Mouse (Mus musculus) hindbrain, embryonic 15.5 days (tissue): ENCODE measurements at regions not wholly inside any gene's neighbourhood (a gene's known extent, or its start where the extent isn't known, plus 50 kb on each side); places are given as distances from the start of the nearest gene placed in this dataset.

Experiments
- ATAC-seq: fragments of 200-750 bp; cut with Nextera tagmentation; 2 replicates; pipeline ENCODE4 v1.8.0; 2017; ENCODE audit warnings: low read depth, moderate number of reproducible peaks, moderate TSS enrichment; ENCODE audit not compliant: low FRiP score
- H3K27ac ChIP-seq: fragments of 300-500 bp; sonication (generic); replicated peaks from 2 replicates; pipeline ENCODE4 v1.5.1; 2015; ENCODE audit warnings: mild to moderate bottlenecking, inconsistent platforms
- H3K27me3 ChIP-seq: fragments of 300-500 bp; sonication (generic); 2 replicates; pipeline ENCODE4 v1.6.1; 2015; ENCODE audit warnings: control low read depth, inconsistent platforms
- H3K36me3 ChIP-seq: fragments of 300-500 bp; sonication (generic); 2 replicates; pipeline ENCODE4 v1.6.1; 2015; ENCODE audit warnings: control low read depth, inconsistent platforms
- H3K4me1 ChIP-seq: fragments of 300-500 bp; sonication (generic); replicated peaks from 2 replicates; pipeline ENCODE4 v1.6.1; 2015; ENCODE audit warnings: control low read depth, inconsistent platforms
- H3K4me2 ChIP-seq: fragments of 300-500 bp; sonication (generic); 2 replicates; pipeline ENCODE4 v1.6.1; 2015; ENCODE audit warnings: moderate library complexity, mild to moderate bottlenecking, inconsistent platforms
- H3K4me3 ChIP-seq: fragments of 300-500 bp; sonication (generic); 2 replicates; pipeline ENCODE4 v1.5.1; 2015; ENCODE audit warnings: mild to moderate bottlenecking, inconsistent platforms
- H3K9ac ChIP-seq: fragments of 300-500 bp; sonication (generic); 2 replicates; pipeline ENCODE4 v1.6.1; 2015; ENCODE audit warnings: inconsistent platforms
- H3K9me3 ChIP-seq: fragments of 300-500 bp; sonication (generic); 2 replicates; pipeline ENCODE4 v1.6.1; 2016; ENCODE audit warnings: control low read depth, inconsistent platforms
- WGBS: fragments of 180-500 bp; shearing (Covaris S2); methylation state at CpG from one replicate; pipeline ENCODE4 v1.1.7; 2015; 5-methylcytosine and 5-hydroxymethylcytosine counted together

- 51% methylated on average over 2 of the region's 2 CpGs for WGBS
- H3K4me2 ChIP-seq, result no peak overlapping the region
- no peaks in the 10 kb centered on the region for H3K27me3 ChIP-seq
- no peak overlapping the region for H3K4me3 ChIP-seq
- no peak overlapping the region for H3K27ac ChIP-seq
- no peak overlapping the region for H3K9ac ChIP-seq
- no peaks in the 10 kb centered on the region for H3K36me3 ChIP-seq
- H3K4me1 ChIP-seq, result no peaks in the 10 kb centered on the region
- H3K9me3 ChIP-seq, result no peaks in the 10 kb centered on the region
- no peak for ATAC-seq
These were observed 315.5 kb upstream of the Nrp1 start for GRCm38 (mm10) chr8:128042877-128043276.

- H3K4me3 ChIP-seq, result no peak overlapping the region
- no peak for ATAC-seq
- H3K27ac ChIP-seq, result no peak overlapping the region
- no peaks in the 10 kb centered on the region for H3K27me3 ChIP-seq
- no peaks in the 10 kb centered on the region for H3K36me3 ChIP-seq
- 65% methylated on average over 4 of the region's 4 CpGs for WGBS
- no peaks in the 10 kb centered on the region for H3K4me1 ChIP-seq
- no peaks in the 10 kb centered on the region for H3K9me3 ChIP-seq
- H3K4me2 ChIP-seq, result no peak overlapping the region
- H3K9ac ChIP-seq, result no peak overlapping the region
These were observed 315.0 kb upstream of the Nrp1 start for GRCm38 (mm10) chr8:128043392-128043791.

GRCm38 (mm10) chr8:128056251-128056650, 302.2 kb upstream of the Nrp1 start:
- no peaks in the 10 kb centered on the region for H3K9me3 ChIP-seq
- H3K9ac ChIP-seq, result no peak overlapping the region
- WGBS, result 93% methylated on average over 8 of the region's 8 CpGs
- H3K36me3 ChIP-seq, result no peaks in the 10 kb centered on the region
- no peak overlapping the region for H3K4me3 ChIP-seq
- H3K27ac ChIP-seq, result no peak overlapping the region
- H3K27me3 ChIP-seq, result no peaks in the 10 kb centered on the region
- ATAC-seq, result no peak
- H3K4me1 ChIP-seq, result 0 out of 2 replicates have a peak, but pooled peaks cover 5% of the 10 kb centered on the region
- H3K4me2 ChIP-seq, result no peak overlapping the region

GRCm38 (mm10) chr8:128057845-128058244, 300.6 kb upstream of the Nrp1 start:
- Histone ChIP-seq H3K9ac (no peak overlapping the region), H3K4me2 (no peak overlapping the region), H3K36me3 (no peaks in the 10 kb centered on the region), H3K9me3 (no peaks in the 10 kb centered on the region), H3K4me3 (no peak overlapping the region), H3K27me3 (no peaks in the 10 kb centered on the region), H3K27ac (no peak overlapping the region), H3K4me1 (0 out of 2 replicates have a peak, but pooled peaks cover 5% of the 10 kb centered on the region)
- WGBS, result 78% methylated on average over 6 of the region's 6 CpGs
- ATAC-seq, result no peak

GRCm38 (mm10) chr8:128059817-128060216, 298.6 kb upstream of the Nrp1 start:
- Histone ChIP-seq H3K9me3 (no peaks in the 10 kb centered on the region), H3K4me2 (no peak overlapping the region), H3K4me3 (no peak overlapping the region), H3K9ac (no peak overlapping the region), H3K36me3 (no peaks in the 10 kb centered on the region), H3K27me3 (no peaks in the 10 kb centered on the region), H3K27ac (no peak overlapping the region), H3K4me1 (0 out of 2 replicates have a peak, but pooled peaks cover 5% of the 10 kb centered on the region)
- ATAC-seq, result no peak
- WGBS, result 94% methylated on average over 3 of the region's 3 CpGs

- no peak overlapping the region for H3K9ac ChIP-seq
- no peaks in the 10 kb centered on the region for H3K27me3 ChIP-seq
- no peaks in the 10 kb centered on the region for H3K36me3 ChIP-seq
- no peak overlapping the region for H3K27ac ChIP-seq
- 85% methylated on average over 1 of the region's 1 CpGs for WGBS
- no peak overlapping the region for H3K4me2 ChIP-seq
- no peaks in the 10 kb centered on the region for H3K4me1 ChIP-seq
- H3K4me3 ChIP-seq, result no peak overlapping the region
- ATAC-seq, result no peak
- no peaks in the 10 kb centered on the region for H3K9me3 ChIP-seq
These were observed 294.2 kb upstream of the Nrp1 start for GRCm38 (mm10) chr8:128064211-128064610.

GRCm38 (mm10) chr8:128065127-128065526, 293.3 kb upstream of the Nrp1 start:
- H3K4me2 ChIP-seq, result no peak overlapping the region

GRCm38 (mm10) chr8:128065964-128066680, 292.3 kb upstream of the Nrp1 start:
- H3K4me2 ChIP-seq, result no peak overlapping the region
- no peaks in the 10 kb centered on the region for H3K4me1 ChIP-seq
- no peaks in the 10 kb centered on the region for H3K27me3 ChIP-seq
- ATAC-seq, result no peak
- 80% methylated on average over 7 of the region's 7 CpGs for WGBS
- H3K4me3 ChIP-seq, result no peak overlapping the region
- no peak overlapping the region for H3K27ac ChIP-seq
- no peaks in the 10 kb centered on the region for H3K9me3 ChIP-seq
- no peaks in the 10 kb centered on the region for H3K36me3 ChIP-seq
- no peak overlapping the region for H3K9ac ChIP-seq

More at GRCm38 (mm10) chr8:128065127-128065526, 293.3 kb upstream of the Nrp1 start:
- no peak overlapping the region for H3K9ac ChIP-seq
- H3K9me3 ChIP-seq, result no peaks in the 10 kb centered on the region
- no peaks in the 10 kb centered on the region for H3K4me1 ChIP-seq
- H3K27me3 ChIP-seq, result no peaks in the 10 kb centered on the region
- WGBS, result 91% methylated on average over 2 of the region's 2 CpGs
- ATAC-seq, result no peak
- H3K27ac ChIP-seq, result no peak overlapping the region
- H3K36me3 ChIP-seq, result no peaks in the 10 kb centered on the region
- H3K4me3 ChIP-seq, result no peak overlapping the region

GRCm38 (mm10) chr8:128069749-128070148, 288.7 kb upstream of the Nrp1 start:
- Histone ChIP-seq H3K4me2 (no peak overlapping the region), H3K9ac (no peak overlapping the region), H3K9me3 (no peaks in the 10 kb centered on the region), H3K27ac (no peak overlapping the region), H3K4me3 (no peak overlapping the region), H3K27me3 (no peaks in the 10 kb centered on the region), H3K36me3 (no peaks in the 10 kb centered on the region), H3K4me1 (no peaks in the 10 kb centered on the region)
- 81% methylated on average over 2 of the region's 2 CpGs for WGBS
- ATAC-seq, result no peak

- no peaks in the 10 kb centered on the region for H3K4me1 ChIP-seq
- H3K4me2 ChIP-seq, result no peak overlapping the region
- no peaks in the 10 kb centered on the region for H3K36me3 ChIP-seq
- no peak overlapping the region for H3K9ac ChIP-seq
- no peak overlapping the region for H3K4me3 ChIP-seq
- no peaks in the 10 kb centered on the region for H3K9me3 ChIP-seq
- H3K27me3 ChIP-seq, result no peaks in the 10 kb centered on the region
- WGBS, result 91% methylated on average over 1 of the region's 1 CpGs
- ATAC-seq, result no peak
- H3K27ac ChIP-seq, result no peak overlapping the region
These were observed 282.8 kb upstream of the Nrp1 start for GRCm38 (mm10) chr8:128075566-128075965.

- Histone ChIP-seq H3K27me3 (no peaks in the 10 kb centered on the region), H3K27ac (no peak overlapping the region), H3K4me3 (no peak overlapping the region), H3K4me1 (no peaks in the 10 kb centered on the region), H3K9ac (no peak overlapping the region), H3K4me2 (no peak overlapping the region), H3K9me3 (no peaks in the 10 kb centered on the region), H3K36me3 (no peaks in the 10 kb centered on the region)
- WGBS, result 94% methylated on average over 4 of the region's 4 CpGs
- ATAC-seq, result no peak
These were observed 282.2 kb upstream of the Nrp1 start for GRCm38 (mm10) chr8:128076226-128076625.

- no peaks in the 10 kb centered on the region for H3K36me3 ChIP-seq
- H3K27me3 ChIP-seq, result no peaks in the 10 kb centered on the region
- 77% methylated on average over 1 of the region's 1 CpGs for WGBS
- H3K27ac ChIP-seq, result no peak overlapping the region
- H3K9ac ChIP-seq, result no peak overlapping the region
- no peaks in the 10 kb centered on the region for H3K4me1 ChIP-seq
- no peak overlapping the region for H3K4me2 ChIP-seq
- no peaks in the 10 kb centered on the region for H3K9me3 ChIP-seq
- no peak overlapping the region for H3K4me3 ChIP-seq
- no peak for ATAC-seq
These were observed 279.7 kb upstream of the Nrp1 start for GRCm38 (mm10) chr8:128078740-128079139.

- Histone ChIP-seq H3K27me3 (no peaks in the 10 kb centered on the region), H3K9ac (no peak overlapping the region), H3K4me1 (no peaks in the 10 kb centered on the region), H3K36me3 (no peaks in the 10 kb centered on the region), H3K27ac (no peak overlapping the region), H3K9me3 (no peaks in the 10 kb centered on the region), H3K4me2 (no peak overlapping the region), H3K4me3 (no peak overlapping the region)
- WGBS, result 94% methylated on average over 1 of the region's 1 CpGs
- ATAC-seq, result no peak
These were observed 272.6 kb upstream of the Nrp1 start for GRCm38 (mm10) chr8:128085800-128086199.
